Mouse (Mus musculus) sigmoid colon, adult 10 weeks (tissue): ENCODE measurements around the gene Cd109. TPM values are rescaled to one million over a fixed set of nuclear protein-coding genes. Genes with fewer than 3 reads are reported as not detected.

Source experiments
- polyA plus RNA-seq: library from polyadenylated mRNA; stranded (reverse); fragments of 350-450 nt; fragmentation: Illumina TruSeq; extraction: RNeasy Lipid Tissue Mini Kit (QIAGEN cat#74804); gene quantifications from one replicate; pipeline ENCODE4 v1.2.3, GENCODE M21; 2014; ENCODE audit warnings: low read depth, low replicate concordance

Cd109 gene
- 11.8 TPM for polyA plus RNA-seq

DNA sequence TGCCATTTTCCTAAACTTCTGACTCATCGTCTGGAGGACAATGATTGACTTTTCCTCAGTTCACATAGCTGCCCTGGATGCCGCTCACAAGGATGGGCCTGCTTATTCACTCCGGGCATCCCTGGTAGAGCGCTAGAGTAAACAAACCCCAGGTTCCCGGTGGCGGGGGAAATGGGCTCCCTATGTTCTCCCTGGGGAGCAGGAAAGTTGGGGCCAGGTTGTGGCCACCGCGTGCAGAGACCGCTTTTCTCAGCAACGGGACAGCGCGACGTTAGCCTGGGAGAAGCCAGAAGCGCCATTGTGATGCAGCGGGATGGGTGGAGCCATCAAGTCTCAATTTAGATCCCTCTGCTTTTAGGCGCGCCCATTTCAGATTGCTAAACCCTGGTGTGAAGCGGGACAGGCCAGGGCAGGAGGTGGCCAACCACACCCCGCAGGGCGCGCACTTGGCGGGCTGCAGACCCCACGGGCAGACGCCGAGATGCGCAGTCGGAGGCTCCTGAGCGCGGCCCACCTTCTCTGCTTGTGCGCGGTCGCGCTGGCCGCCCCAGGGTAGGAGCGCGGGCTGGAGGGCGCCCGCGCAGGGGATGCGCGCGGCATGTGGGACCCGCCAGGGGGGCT is at the start of gene Cd109:
TSS of gene Cd109 (plus strand) at position 146 of the 621 bp plus-strand sequence.

DNA sequence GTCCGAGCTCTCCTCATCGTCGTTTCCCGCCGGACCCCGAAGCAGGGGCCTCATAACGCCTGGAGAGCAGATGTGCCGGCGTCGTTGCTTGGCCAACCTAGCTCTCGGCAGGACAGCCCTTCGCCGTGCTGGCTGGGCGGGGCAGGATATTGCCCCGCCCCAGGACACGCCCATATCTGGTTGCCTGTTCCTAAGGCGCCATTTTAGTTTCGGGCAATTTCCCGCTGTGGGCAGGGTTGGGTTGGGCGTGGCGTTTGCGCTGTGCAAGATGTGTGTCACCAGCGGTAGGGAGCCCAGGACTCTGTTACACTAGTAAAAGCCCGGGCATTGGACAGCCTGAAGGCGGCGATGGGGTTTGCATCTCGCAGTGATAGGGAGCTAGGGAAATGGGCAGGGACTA is 27.4 kb upstream of the Cd109 start, which contains the start of gene Slc17a5:
TSS of gene Slc17a5 (minus strand) at position 128 of the 400 bp plus-strand sequence.

Other genes starting within 250 kb of the Cd109 start
- not detected for gene Dppa5a, start 247.4 kb upstream of the Cd109 start, polyA plus RNA-seq
- 0.91 TPM for gene Ooep, start 236.8 kb upstream of the Cd109 start, polyA plus RNA-seq
- 1.6 TPM for gene Ddx43, start 219.8 kb upstream of the Cd109 start, polyA plus RNA-seq
- gene Cgas, start 172.3 kb upstream of the Cd109 start, polyA plus RNA-seq = 4.9 TPM
- gene Mto1, start 167.3 kb upstream of the Cd109 start, polyA plus RNA-seq = 14.6 TPM
- gene Gm17324, start 166.8 kb upstream of the Cd109 start, polyA plus RNA-seq = not detected
- gene Eef1a1, start 126.4 kb upstream of the Cd109 start, polyA plus RNA-seq = 4,495 TPM
- 44.1 TPM for gene Slc17a5, start 27.5 kb upstream of the Cd109 start, polyA plus RNA-seq